Mouse (Mus musculus) erythroblast, embryonic 14.5 days (primary cell): ENCODE data around the gene Kctd21.

ENCODE experiments used
- GATA1 ChIP-seq: IDR thresholded peaks from 2 replicates; pipeline ENCODE4 v1.6.1; 2012; ENCODE audit warnings: low read length, inconsistent platforms, mixed read lengths
- TAL1 ChIP-seq: IDR thresholded peaks from 3 replicates; pipeline ENCODE4 v1.6.1; 2012; ENCODE audit warnings: low read length, inconsistent platforms, mixed read lengths

GRCm38 (mm10) chr7:97398943-97399342, 66.8 kb downstream of the Kctd21 start:
- no peak for TF ChIP-seq TAL1
- TF ChIP-seq GATA1: no peak
